Mouse (Mus musculus) heart, embryonic 16.5 days (tissue): ENCODE results near the gene Gmppb. TPM values are rescaled to one million over a fixed set of nuclear protein-coding genes. Genes with fewer than 3 reads are reported as not detected.

Source experiments
- ATAC-seq: fragments of 200-750 bp; cut with Nextera tagmentation; replicated peaks from 2 replicates; pipeline ENCODE4 v1.8.0; 2017; ENCODE audit warnings: moderate number of reproducible peaks; ENCODE audit not compliant: insufficient read depth, low FRiP score; ENCODE audit errors: extremely low read depth
- H3K27ac ChIP-seq: fragments of 300-500 bp; sonication (generic); 2 replicates; pipeline ENCODE4 v1.5.1; 2014; ENCODE audit warnings: mild to moderate bottlenecking, low read length, control low read depth, moderate library complexity
- H3K27me3 ChIP-seq: fragments of 300-500 bp; sonication (generic); 2 replicates; pipeline ENCODE4 v1.6.1; 2014; ENCODE audit warnings: low read length, mixed read lengths; ENCODE audit not compliant: control insufficient read depth, insufficient read depth
- H3K36me3 ChIP-seq: fragments of 300-500 bp; sonication (generic); 2 replicates; pipeline ENCODE4 v1.6.1; 2014; ENCODE audit not compliant: control insufficient read depth, insufficient read depth
- H3K4me1 ChIP-seq: fragments of 300-500 bp; sonication (generic); 2 replicates; pipeline ENCODE4 v1.6.1; 2014; ENCODE audit warnings: low read length, mixed read lengths; ENCODE audit not compliant: control insufficient read depth, insufficient read depth
- H3K4me2 ChIP-seq: fragments of 300-500 bp; sonication (generic); 2 replicates; pipeline ENCODE4 v1.6.1; 2014; ENCODE audit warnings: low read depth, mild to moderate bottlenecking, control low read depth, low read length
- H3K4me3 ChIP-seq: fragments of 300-500 bp; sonication (generic); 2 replicates; pipeline ENCODE4 v1.5.1; 2014; ENCODE audit warnings: mild to moderate bottlenecking, control low read depth, low read length
- H3K9ac ChIP-seq: fragments of 300-500 bp; sonication (generic); 2 replicates; pipeline ENCODE4 v1.6.1; 2014; ENCODE audit warnings: low read length, control low read depth
- H3K9me3 ChIP-seq: fragments of 300-500 bp; sonication (generic); replicated peaks from 2 replicates; pipeline ENCODE4 v1.6.1; 2016; ENCODE audit warnings: low read length; ENCODE audit not compliant: control insufficient read depth
- WGBS: fragments of 180-500 bp; shearing (Covaris S2); extraction: QIAGEN DNeasy Blood & Tissue Kit; methylation state at CpG from one replicate; pipeline ENCODE4 v1.1.7; 2014; 5-methylcytosine and 5-hydroxymethylcytosine counted together
- polyA plus RNA-seq: library from polyadenylated mRNA; unstranded; fragments of >200 nt; fragmentation: Nextera tagmentation; extraction: Ambion mirVana; gene quantifications from 2 replicates; pipeline ENCODE4 v1.2.1, GENCODE M21; 2015

Gmppb gene
- polyA plus RNA-seq, 1 experiment from 2014 or later, result 26.0 TPM

DNA sequence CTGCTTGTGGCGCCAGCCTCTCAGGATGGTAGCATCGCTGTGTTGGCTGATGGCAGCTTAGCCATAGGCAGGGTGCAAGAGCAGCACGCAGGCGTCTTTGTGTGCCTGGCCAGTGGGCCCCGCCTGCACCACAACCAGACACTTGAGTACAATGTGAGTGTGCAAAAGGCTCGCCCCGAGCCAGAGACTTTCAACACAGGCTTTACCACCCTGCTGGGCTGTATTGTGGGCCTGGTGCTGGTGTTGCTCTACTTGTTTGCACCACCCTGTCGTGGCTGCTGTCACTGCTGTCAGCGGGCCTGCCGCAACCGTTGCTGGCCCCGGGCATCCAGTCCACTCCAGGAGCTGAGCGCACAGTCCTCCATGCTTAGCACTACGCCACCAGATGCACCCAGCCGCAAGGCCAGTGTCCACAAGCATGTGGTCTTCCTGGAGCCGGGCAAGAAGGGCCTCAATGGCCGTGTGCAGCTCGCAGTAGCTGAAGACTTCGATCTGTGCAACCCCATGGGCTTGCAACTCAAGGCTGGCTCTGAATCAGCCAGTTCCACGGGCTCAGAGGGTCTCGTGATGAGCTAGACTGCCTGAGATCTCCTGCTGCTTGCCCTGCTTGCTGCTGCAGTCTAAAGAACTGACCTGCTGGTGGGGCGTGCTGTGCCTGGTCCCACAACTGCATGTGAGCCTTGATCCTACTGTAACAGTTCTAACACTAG is 5.4 kb downstream of the Gmppb start:
- Histone ChIP-seq H3K4me3 (no peak overlapping the region), H3K36me3 (peaks cover 25% of the 10 kb centered on the region), H3K9ac (no peak overlapping the region), H3K9me3 (no peaks in the 10 kb centered on the region), H3K27me3 (no peaks in the 10 kb centered on the region), H3K4me1 (peaks cover 19% of the 10 kb centered on the region), H3K27ac (no peak overlapping the region), H3K4me2 (no peak overlapping the region)
- ATAC-seq, result no peak
- 87% methylated on average over 22 of the region's 22 CpGs for WGBS

DNA sequence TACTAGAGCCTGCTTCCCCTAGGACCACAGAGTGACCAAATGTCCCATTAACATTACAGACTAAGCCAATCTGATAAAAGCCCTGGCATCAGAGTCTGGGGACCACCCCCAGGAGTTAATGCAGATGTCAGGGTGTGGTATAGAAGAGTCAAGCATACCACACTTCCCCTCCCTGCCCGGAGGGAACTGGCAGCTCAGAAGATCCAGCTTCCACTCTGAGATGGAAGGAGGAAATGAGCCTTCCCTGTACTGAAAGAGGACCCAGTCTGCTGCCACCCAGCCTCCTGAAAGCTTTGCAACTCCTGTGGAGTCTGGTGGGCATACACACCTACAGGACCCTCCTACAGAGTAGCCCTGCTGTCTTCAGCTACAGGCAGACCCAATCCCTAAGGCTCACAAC is 6.0 kb downstream of the Gmppb start:
- H3K36me3 ChIP-seq, result peaks cover 25% of the 10 kb centered on the region
- ATAC-seq, result no peak
- peaks cover 14% of the 10 kb centered on the region for H3K4me1 ChIP-seq
- no peaks in the 10 kb centered on the region for H3K9me3 ChIP-seq
- no peak overlapping the region for H3K27ac ChIP-seq
- 65% methylated on average over 1 of the region's 1 CpGs for WGBS
- no peaks in the 10 kb centered on the region for H3K27me3 ChIP-seq
- H3K9ac ChIP-seq, result no peak overlapping the region
- no peak overlapping the region for H3K4me3 ChIP-seq
- H3K4me2 ChIP-seq, result no peak overlapping the region

DNA sequence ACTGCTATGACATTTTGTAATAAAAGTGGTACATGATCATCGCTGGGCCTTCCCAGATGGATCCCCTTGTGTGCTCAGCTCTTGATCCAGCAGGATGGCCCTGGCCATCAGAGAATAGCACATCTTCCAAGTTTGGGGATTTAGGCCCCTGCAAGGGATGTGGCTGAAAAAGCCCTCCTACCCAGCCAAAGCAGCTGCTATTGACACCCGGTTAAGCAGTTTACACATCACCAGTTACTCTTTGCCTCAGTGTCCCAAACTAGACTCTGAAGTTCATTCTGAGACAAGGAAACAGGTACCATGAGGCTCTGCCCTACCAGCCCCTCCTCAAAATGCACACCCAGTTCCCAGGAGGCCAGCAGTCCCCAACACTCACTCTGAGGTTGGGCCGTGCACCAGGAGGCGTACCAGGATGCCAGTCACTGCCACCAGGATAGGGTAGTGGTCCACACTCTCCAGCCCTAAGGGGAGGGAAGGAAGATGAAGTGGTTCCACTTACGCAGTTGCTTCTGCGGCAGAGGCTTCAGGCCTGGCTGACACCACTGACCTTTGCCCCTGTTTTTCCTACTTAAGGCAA is 6.7 kb downstream of the Gmppb start:
- WGBS, result 89% methylated on average over 6 of the region's 6 CpGs
- H3K9me3 ChIP-seq, result no peaks in the 10 kb centered on the region
- ATAC-seq, result no peak

DNA sequence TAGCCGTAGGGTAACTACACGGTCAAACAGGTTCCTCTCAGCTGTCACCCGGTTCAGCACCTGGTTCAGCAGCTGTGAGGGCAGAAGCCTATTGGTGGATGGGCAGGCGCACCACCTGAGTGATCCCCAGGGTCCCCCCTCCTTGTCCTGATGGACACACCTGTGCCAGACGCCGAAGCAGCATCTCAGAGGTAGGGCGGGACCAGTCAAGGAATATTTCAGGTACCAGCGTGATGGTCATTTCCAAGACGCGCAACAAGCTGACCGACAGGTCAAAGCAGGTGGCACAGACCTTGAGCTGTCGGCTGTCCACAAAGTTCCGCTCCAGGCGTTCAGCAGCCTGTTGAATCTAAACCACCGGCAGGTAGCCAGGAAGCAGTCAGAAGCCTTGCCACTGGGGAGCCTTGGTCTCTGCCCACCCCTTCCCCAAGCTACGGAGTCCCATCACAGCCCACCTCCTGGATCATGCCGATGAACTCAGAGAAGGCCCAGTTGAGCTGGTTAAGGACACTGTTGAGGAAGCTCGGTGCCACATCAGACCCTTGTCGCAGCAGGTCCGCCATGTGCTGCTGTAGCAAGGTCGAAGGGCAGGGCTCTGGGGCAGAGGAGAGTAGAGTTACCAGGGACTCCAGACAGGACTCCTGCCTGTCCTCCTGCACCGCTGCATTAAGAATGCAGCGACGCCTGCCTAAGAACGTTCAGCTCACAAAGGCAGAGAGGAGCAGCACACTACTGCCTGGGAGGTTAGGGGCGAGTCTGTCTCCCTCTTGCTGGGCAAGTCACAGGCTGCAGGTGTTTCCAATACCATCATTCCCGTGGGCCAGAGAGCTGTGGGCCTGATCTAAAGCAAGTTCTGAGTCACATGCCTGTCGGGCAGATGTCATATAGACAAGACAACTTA is 7.6 kb downstream of the Gmppb start:
- H3K27ac ChIP-seq, result no peak overlapping the region
- peaks cover 18% of the 10 kb centered on the region for H3K4me1 ChIP-seq
- H3K27me3 ChIP-seq, result no peaks in the 10 kb centered on the region
- 84% methylated on average over 28 of the region's 28 CpGs for WGBS
- H3K9ac ChIP-seq, result no peak overlapping the region
- no peak overlapping the region for H3K4me2 ChIP-seq
- H3K9me3 ChIP-seq, result no peaks in the 10 kb centered on the region
- no peak overlapping the region for H3K4me3 ChIP-seq
- peaks cover 17% of the 10 kb centered on the region for H3K36me3 ChIP-seq
- no peak for ATAC-seq

More for the DNA sequence above, 6.7 kb downstream of the Gmppb start:
- Histone ChIP-seq H3K4me1 (peaks cover 18% of the 10 kb centered on the region), H3K36me3 (peaks cover 25% of the 10 kb centered on the region), H3K9ac (no peak overlapping the region), H3K4me3 (no peak overlapping the region), H3K27ac (no peak overlapping the region), H3K27me3 (no peaks in the 10 kb centered on the region), H3K4me2 (no peak overlapping the region)

DNA sequence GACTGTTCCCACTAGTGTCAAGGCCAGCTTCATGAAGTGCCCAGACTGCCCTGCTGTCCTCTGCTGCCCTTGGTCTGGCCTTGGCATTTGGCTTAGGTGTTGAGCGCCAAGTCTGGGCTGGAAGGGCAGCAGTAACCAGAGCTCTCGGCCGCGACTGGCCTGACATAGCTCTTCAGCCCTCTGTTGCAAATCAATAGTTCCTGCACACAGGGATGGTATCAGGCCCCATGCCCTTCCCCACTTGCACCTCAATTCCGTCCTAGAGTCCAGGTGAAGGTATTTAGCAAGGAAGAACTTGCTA is 8.2 kb downstream of the Gmppb start:
- 82% methylated on average over 5 of the region's 5 CpGs for WGBS
- Histone ChIP-seq H3K4me1 (peaks cover 18% of the 10 kb centered on the region), H3K27me3 (no peaks in the 10 kb centered on the region), H3K27ac (no peak overlapping the region), H3K9me3 (no peaks in the 10 kb centered on the region), H3K4me2 (no peak overlapping the region), H3K4me3 (no peak overlapping the region), H3K9ac (no peak overlapping the region), H3K36me3 (peaks cover 17% of the 10 kb centered on the region)
- no peak for ATAC-seq

DNA sequence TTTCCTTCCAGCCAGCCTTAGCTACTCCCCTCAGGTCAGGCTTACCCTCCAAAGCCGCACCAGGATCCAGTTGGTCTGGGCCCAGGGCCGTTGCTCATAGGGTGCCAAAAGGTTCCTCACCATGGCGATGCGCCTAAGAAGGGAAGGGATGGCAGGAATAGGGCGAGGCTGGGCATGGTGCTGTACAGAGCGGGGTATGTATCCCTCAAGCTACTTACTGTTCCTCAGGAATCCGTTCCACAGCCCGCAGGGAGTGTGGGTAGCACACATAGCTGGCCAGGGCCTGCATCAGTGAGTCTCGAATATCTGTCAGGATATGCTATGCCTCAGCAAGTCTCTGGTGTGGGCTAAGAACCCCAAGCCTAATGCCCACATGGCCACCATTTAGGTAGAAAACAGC is 9.2 kb downstream of the Gmppb start:
- H3K27ac ChIP-seq, result no peak overlapping the region
- H3K4me3 ChIP-seq, result no peak overlapping the region
- H3K27me3 ChIP-seq, result no peaks in the 10 kb centered on the region
- H3K9ac ChIP-seq, result no peak overlapping the region
- no peak for ATAC-seq
- H3K9me3 ChIP-seq, result no peaks in the 10 kb centered on the region
- WGBS, result 91% methylated on average over 9 of the region's 9 CpGs
- H3K36me3 ChIP-seq, result peaks cover 22% of the 10 kb centered on the region
- H3K4me1 ChIP-seq, result peaks cover 9% of the 10 kb centered on the region
- no peak overlapping the region for H3K4me2 ChIP-seq

DNA sequence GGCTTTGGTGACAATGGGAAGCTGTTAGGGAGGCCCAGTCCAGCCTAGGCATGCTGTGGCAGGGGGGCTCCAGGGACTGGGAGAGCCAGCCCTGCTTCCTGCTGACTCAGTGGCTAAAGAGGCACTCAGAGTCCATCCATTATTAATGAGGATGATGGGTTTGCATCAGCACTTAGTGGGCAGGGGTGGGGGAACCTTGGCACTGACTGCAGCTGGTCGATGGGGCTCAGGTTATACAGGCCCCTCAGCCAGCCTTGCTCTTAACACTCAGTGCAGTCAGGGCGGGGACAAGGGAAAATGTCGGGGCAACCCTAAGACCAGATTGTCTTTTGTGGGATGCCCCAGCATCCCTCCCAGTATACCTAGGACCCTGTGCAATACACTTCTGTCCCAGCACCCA is 13.1 kb downstream of the Gmppb start:
- 78% methylated on average over 3 of the region's 3 CpGs for WGBS
- H3K36me3 ChIP-seq, result peaks cover 16% of the 10 kb centered on the region
- H3K9me3 ChIP-seq, result no peaks in the 10 kb centered on the region
- H3K27me3 ChIP-seq, result no peaks in the 10 kb centered on the region
- no peak overlapping the region for H3K4me3 ChIP-seq
- H3K9ac ChIP-seq, result no peak overlapping the region
- no peak overlapping the region for H3K4me2 ChIP-seq
- peaks cover 5% of the 10 kb centered on the region; the same call in 1 of the 2 replicates for H3K4me1 ChIP-seq
- H3K27ac ChIP-seq, result no peak overlapping the region
- no peak for ATAC-seq

DNA sequence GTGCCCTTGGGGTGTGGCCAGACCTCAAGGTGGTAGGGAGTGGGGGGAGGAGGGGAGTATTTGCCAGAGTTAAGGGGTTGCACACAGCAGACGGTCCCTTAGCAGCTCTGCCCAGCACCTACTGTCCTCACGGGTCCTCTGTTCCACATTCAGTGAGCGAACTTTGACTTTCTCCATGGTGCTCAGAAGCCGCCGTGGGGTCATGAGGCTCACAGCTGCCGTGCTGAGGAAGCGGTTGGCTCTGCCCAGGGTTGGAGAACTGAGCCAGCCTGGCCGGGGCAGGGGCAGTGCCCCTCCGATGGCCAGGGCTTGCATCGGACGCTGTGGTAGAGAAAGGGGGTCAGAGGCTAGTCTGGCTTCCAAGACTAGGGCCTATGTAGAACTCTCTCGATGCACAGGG is 14.3 kb downstream of the Gmppb start:
- H3K4me2 ChIP-seq, result no peak overlapping the region
- H3K9ac ChIP-seq, result no peak overlapping the region
- H3K27ac ChIP-seq, result no peak overlapping the region
- H3K4me1 ChIP-seq, result peaks cover 5% of the 10 kb centered on the region; the same call in 1 of the 2 replicates
- peaks cover 10% of the 10 kb centered on the region; the same call in 1 of the 2 replicates for H3K36me3 ChIP-seq
- no peaks in the 10 kb centered on the region for H3K9me3 ChIP-seq
- ATAC-seq, result no peak
- H3K4me3 ChIP-seq, result no peak overlapping the region
- H3K27me3 ChIP-seq, result no peaks in the 10 kb centered on the region
- 88% methylated on average over 12 of the region's 12 CpGs for WGBS

DNA sequence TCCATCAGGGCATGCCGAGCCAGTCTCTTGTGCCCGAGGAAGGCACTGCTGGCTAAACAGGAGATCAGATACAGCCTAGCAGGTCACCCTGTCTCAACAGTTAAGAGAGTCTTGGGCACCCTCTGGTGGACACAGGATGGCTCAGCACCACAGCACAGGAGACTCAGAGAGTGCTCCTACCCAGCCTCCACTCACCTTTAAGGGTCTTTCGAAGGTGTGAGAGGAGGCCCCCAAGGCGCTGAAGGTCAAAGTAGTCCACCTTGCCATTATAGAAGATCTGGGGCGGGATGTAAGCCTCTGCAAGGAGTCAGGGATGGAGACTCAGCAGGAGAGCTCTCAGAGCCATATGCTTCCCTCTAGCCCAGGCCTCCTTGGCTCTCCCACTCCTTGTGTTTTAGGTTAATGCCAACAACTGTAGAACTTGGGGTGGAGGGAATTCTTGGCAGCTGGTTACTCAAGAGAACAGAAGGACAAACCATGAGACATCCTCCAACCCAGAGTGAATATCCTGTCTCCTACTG is 16.5 kb downstream of the Gmppb start:
- no peak overlapping the region for H3K4me2 ChIP-seq
- H3K4me1 ChIP-seq, result peaks cover 1% of the 10 kb centered on the region; the same call in 1 of the 2 replicates
- no peak overlapping the region for H3K9ac ChIP-seq
- no peak overlapping the region for H3K27ac ChIP-seq
- ATAC-seq, result no peak
- H3K9me3 ChIP-seq, result no peaks in the 10 kb centered on the region
- 27% methylated on average over 5 of the region's 5 CpGs for WGBS
- no peaks in the 10 kb centered on the region for H3K27me3 ChIP-seq
- H3K4me3 ChIP-seq, result no peak overlapping the region
- H3K36me3 ChIP-seq, result 0 out of 2 replicates have a peak, but pooled peaks cover 8% of the 10 kb centered on the region
